Mouse (Mus musculus): Measurements from ENCODE around the gene Cacnb3. TPM values are rescaled to one million over a fixed set of nuclear protein-coding genes. Genes with fewer than 3 reads are reported as not detected.

Cacnb3 gene
- 230 and 233 TPM in 2 replicates for polyA plus RNA-seq (2012; rRNA removed)

GRCm38 (mm10) chr15:98630540-98630939 lies at the start of gene Cacnb3:
Gene Cacnb3 (plus strand): TSS chr15:98630840.

GRCm38 (mm10) chr15:98609331-98610130 lies 21.1 kb upstream of the Cacnb3 start, which contains the start of gene Adcy6:
Gene Adcy6 (minus strand): TSS chr15:98610076.

GRCm38 (mm10) chr15:98662567-98663545 lies 32.2 kb downstream of the Cacnb3 start, which contains the start of gene Ddx23:
Gene Ddx23 (minus strand): TSS chr15:98662894.

GRCm38 (mm10) chr15:98676940-98677728 lies 46.5 kb downstream of the Cacnb3 start, which contains the start of gene Rnd1:
Gene Rnd1 (minus strand): TSS chr15:98677461.

Other genes starting within 250 kb of the Cacnb3 start
- gene Olfr283, start 249.9 kb upstream of the Cacnb3 start, polyA plus RNA-seq (2012; rRNA removed), result not detected in 2 replicates
- not detected in 2 replicates for gene Olfr282, start 199.6 kb upstream of the Cacnb3 start, polyA plus RNA-seq (2012; rRNA removed)
- gene Olfr281, start 178.3 kb upstream of the Cacnb3 start, polyA plus RNA-seq (2012; rRNA removed), result not detected in 2 replicates
- not detected in 2 replicates for gene OR5BS1P, start 160.9 kb upstream of the Cacnb3 start, polyA plus RNA-seq (2012; rRNA removed)
- not detected in 2 replicates for gene Lalba, start 148.1 kb upstream of the Cacnb3 start, polyA plus RNA-seq (2012; rRNA removed)
- gene Olfr279, start 138.4 kb upstream of the Cacnb3 start, polyA plus RNA-seq (2012; rRNA removed), result not detected in 2 replicates
- 117 and 125 TPM in 2 replicates for gene Kansl2, start 96.6 kb upstream of the Cacnb3 start, polyA plus RNA-seq (2012; rRNA removed)
- gene Ccnt1, start 59.9 kb upstream of the Cacnb3 start, polyA plus RNA-seq (2012; rRNA removed), result 22.8 and 23.3 TPM in 2 replicates
- 0.26 TPM in 1 of 2 replicates, not detected in the other for gene 4930415O20Rik, start 59.8 kb upstream of the Cacnb3 start, polyA plus RNA-seq (2012; rRNA removed)
- gene Adcy6, start 20.8 kb upstream of the Cacnb3 start, polyA plus RNA-seq (2012; rRNA removed), result 46.7 and 54.8 TPM in 2 replicates
- gene Ddx23, start 32.1 kb downstream of the Cacnb3 start, polyA plus RNA-seq (2012; rRNA removed), result 53.2 and 54.3 TPM in 2 replicates
- 13.4 and 16.2 TPM in 2 replicates for gene Rnd1, start 46.6 kb downstream of the Cacnb3 start, polyA plus RNA-seq (2012; rRNA removed)
- 2.3 and 2.6 TPM in 2 replicates for gene Ccdc65, start 77.4 kb downstream of the Cacnb3 start, polyA plus RNA-seq (2012; rRNA removed)
- 6.5 and 15.6 TPM in 2 replicates for gene Fkbp11, start 97.4 kb downstream of the Cacnb3 start, polyA plus RNA-seq (2012; rRNA removed)
- 99.4 and 113 TPM in 2 replicates for gene Arf3, start 132.4 kb downstream of the Cacnb3 start, polyA plus RNA-seq (2012; rRNA removed)
- gene Wnt10b, start 147.3 kb downstream of the Cacnb3 start, polyA plus RNA-seq (2012; rRNA removed), result 0.76 and 3.2 TPM in 2 replicates
- gene Wnt1, start 159.0 kb downstream of the Cacnb3 start, polyA plus RNA-seq (2012; rRNA removed), result 1.4 and 1.5 TPM in 2 replicates
- 1.6 and 1.8 TPM in 2 replicates for gene Ddn, start 178.7 kb downstream of the Cacnb3 start, polyA plus RNA-seq (2012; rRNA removed)
- 82.9 and 88.6 TPM in 2 replicates for gene Prkag1, start 200.7 kb downstream of the Cacnb3 start, polyA plus RNA-seq (2012; rRNA removed)
- 28.4 and 31.1 TPM in 2 replicates for gene Kmt2d, start 240.4 kb downstream of the Cacnb3 start, polyA plus RNA-seq (2012; rRNA removed)

Data from central nervous system, embryonic 14 days (tissue).